Mouse (Mus musculus): ENCODE data around the gene Sec22b.

DNA sequence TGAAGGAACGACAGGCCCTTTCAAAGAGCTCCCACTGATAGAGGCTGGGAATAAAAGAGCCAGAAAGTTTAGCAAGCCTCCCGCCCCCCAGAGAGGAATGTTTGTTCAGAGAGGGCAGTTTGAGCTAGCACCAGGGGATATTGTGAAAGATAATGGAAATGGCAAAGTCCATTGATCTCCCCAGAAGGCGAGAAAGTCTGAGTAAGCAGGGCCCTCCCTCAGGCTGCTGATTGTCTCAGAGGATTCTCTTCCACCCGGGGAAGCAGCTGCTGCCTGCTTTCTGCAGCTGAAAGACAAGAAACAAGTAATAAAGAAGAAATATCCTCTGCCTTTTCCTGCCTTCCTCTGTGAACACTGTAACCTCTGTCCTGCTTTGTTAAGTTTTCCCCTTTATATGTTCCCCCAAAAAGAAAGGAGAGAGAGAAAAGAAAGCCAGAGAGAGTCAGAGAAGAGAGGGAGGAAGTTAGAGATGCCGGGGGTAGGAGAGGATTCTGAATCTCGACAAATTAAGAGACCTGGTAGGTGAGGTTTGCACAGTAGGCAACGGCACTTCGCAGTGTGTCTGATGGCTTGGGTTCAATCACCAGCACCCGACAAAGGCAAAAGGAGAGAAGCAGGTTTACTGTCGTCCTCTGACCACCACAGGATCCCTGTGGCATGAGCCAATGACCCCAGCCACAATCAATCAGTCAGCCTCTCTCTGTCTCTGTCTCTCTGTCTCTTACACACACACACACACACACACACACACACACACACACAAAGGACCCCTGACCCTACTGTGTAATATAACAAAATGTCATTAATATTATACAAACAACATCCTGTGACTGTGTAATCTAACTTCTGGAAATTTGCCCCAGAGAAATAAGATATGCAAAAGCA, 38.9 kb downstream of the Sec22b start:
- no peak for TF ChIP-seq CTCF (IDR thresholded peaks at IDR 0.05; ENCODE audit: low read depth)
- TF ChIP-seq EP300 (IDR thresholded peaks at IDR 0.05; ENCODE audit: low read depth): no peak

All from liver, embryonic 14.5 days (tissue).